Mouse (Mus musculus) layer of hippocampus, adult 9-10 months (tissue): Measurements from ENCODE around the gene Ttc39a.

Experiments used
- DNase-seq: peaks from one replicate; pipeline ENCODE4 v3.0.0; 2022; ENCODE audit warnings: low spot score

Gene Ttc39a

DNA sequence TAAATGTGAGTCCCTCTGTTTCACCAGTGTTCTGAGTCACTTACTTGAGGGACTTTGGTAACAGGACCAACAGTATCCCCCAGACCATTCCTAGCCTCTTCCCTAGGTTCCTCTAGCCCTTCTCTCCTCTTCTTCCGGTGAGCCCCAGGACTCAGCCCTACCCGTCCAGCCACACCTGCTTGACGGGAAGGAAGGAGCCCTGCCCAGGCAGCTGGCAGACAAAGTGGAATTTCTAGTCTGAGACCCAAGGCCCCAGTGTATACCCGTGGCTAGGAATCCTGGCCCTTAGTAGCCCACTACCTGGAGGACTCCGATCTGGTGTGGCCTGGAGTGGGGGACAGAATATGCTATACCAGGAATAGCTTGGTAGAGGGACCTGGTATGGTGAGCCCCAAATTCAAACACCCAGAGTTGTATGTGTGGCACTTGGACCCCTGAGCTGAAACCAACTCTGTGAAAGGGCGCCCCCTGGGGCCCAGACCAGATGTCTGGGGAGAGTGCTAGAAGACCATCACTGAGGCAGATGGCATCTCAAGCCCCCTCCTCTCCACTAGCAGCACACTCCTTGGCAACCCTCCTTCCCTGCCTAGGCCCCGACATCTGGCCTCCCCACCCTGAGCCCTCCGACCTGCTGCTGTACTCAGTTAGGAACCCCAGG lies 13.8 kb downstream of the Ttc39a start:
- no peak for DNase-seq

DNA sequence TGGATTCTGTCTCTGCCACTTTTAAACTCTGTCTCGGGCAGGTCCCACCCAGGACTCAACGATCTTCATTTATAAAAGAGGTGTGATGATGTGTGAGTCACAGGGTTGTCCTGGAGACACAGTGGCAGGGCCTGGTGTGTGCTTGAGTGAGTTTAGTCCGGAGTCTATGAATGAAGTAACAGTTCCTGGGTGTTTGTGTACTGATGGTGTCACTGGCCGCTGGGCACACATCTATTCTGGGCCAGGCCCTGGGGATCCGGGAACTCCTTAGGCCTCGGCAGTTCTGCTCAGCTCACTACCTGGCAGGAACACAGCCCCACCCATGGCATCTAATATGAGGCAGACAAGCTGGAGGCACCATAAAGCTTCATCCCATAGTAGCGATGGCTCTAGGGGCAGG lies 15.2 kb downstream of the Ttc39a start:
- DNase-seq: no peak

DNA sequence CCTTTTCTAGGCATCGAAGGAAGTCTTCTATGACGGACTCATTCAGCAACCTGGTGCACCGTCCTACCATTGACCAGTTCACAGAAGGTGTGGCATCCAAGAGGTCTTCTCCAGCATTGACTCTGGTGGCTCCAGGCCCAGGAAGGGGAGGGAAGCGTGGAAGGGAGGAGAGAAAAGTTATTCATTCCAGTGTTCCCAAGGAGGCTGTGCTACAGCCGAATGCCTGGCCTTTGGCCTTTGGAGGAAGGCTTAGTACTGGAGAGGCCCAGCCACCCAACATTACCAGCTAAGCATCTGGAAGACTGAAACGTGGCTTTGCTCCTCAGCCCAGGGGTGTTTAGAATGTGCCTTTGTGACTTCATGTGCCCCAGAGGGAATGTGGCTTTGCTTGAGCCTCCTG lies 16.0 kb downstream of the Ttc39a start:
- DNase-seq: no peak

DNA sequence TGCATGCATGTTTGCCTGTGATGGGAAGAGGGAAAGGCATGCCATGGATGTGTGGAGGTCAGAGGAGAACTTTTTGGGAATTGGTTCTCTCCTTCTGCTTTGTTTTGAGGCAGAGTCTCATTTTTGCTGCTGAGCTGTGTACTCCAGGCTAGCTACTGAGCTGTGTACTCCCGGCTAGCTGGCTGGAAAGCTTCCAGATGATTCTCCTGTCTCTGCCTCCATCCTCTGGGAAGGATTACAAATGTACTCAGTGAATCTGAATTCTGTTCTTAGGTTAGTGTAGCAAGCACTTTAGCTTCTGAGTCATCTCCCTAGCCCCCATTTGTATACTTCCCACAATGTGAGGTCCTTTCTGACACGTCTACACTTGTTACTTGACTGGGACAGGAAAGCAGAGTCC lies 17.0 kb downstream of the Ttc39a start:
- DNase-seq: no peak

DNA sequence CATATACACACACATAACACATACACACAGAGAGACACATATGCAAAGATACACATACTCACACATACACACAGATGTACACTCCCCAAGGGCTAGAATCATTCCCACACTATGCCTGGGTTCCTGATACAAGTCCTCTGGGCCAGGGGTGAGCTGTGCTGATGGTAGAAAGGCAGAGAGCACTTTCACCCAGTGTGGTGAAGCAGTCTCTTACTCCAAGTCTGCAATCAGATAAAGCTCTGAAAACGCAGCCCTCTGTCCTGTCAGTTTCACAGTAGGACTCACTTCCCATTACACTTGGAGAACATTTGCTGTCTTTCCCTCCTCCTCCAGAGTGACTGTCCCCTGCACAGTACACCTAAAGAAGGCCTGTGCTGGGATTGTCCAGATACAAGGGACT lies 20.6 kb downstream of the Ttc39a start:
- no peak for DNase-seq

DNA sequence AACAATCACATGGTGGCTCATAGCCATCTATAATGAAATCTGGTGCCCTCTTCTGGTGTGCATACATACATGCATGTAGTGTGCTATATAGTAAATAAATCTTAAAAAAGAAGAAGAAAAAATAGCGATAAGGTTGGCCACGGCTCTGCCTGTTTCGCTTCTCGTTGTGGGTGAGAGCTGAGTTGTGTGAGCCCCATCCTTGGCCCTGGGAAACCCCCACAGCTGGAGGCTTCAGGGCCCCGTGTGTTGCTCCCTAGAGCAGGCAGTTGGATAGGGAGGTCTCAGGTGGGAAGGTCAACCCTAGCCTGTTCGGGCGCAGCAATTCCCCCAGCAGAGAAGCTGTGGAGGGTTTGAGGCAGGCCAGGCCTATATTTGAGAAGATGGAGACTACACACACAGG lies 23.8 kb downstream of the Ttc39a start:
- no peak for DNase-seq

DNA sequence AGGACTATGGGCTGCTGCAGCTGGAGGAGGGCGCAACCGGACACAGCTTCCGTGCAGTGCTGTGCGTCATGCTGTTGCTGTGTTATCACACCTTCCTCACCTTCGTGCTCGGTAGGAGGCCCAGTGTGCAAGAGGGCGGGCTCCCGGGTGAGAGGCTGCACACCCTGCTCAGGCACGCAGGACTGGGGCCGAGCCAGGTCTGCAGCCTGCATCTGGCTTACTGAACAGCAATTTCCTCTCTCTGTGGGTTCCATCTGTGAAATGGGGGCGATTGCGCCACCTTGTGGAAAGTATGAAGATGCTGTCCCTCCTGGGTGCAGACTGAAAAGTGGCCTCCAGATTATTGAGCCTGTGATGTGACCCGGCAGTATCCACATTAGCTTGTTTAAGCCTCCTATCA lies 24.4 kb downstream of the Ttc39a start:
- DNase-seq: no peak

DNA sequence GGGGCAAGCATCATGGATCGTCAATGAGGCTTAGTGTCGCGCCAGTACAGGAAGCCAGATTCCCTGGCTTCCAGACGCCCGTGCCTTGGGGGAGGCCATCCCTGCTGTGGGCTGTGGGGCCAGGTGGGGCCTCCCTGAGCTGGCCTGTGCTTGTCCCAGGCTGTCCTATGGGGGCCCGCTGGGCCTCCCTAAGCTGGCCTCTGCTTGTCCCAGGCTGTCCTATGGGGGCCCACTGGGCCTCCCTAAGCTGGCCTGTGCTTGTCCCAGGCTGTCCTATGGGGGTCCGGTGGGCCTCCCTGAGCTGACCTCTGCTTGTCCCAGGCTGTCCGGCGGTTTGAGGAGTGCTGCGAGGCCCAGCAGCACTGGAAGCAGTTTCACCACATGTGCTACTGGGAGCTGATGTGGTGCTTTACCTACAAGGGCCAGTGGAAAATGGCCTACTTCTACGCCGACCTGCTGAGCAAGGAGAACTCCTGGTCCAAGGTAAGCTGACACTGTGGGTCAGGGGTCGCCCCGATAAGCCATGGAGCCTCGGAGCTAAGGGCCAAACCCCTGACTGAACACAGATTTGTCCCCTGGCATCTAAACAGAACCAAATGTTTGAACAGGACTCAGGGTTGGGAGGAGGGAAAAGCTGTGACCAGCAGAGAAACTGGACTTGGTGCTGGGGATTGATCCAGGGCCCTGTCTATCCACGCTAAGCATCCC lies 26.4 kb downstream of the Ttc39a start:
- DNase-seq: no peak

DNA sequence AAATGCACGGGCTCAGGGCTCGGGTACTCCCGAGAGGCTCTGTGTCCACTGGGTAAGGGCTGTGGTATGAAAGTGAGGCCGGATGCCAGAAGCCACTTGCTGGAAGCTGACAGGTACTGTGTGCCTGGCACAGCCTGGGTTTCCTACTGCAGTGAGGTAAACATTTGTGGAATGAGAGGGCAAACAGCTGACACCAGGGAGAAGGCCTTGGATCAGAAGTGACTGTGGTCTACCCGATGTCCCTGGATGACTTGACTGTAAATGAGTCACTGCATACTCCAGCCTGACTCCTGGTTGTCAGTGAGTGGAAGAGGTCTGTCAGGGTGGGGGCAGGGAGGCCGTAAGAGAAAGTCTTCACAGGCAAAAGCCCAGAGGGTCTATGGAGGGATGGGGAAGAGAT lies 27.2 kb downstream of the Ttc39a start:
- DNase-seq: no peak

DNA sequence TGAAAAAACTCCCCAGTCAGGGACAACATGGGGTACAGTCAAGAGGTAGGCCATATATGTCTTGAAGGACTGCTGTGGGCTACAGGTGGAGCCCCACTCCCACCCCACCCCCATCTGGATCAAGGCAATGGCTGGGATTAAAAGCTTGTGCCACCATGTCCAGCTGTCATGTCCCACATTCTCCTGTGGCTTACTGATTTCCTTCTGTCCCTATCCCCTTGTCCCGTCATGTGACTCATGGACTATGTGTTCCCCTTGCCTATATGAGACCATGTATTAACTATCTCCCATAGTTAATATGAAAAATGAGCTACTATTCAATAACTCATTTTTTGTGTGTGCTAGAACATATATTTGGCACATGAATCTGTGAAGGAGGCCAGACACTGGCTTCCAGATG lies 27.8 kb downstream of the Ttc39a start:
- DNase-seq: no peak

DNA sequence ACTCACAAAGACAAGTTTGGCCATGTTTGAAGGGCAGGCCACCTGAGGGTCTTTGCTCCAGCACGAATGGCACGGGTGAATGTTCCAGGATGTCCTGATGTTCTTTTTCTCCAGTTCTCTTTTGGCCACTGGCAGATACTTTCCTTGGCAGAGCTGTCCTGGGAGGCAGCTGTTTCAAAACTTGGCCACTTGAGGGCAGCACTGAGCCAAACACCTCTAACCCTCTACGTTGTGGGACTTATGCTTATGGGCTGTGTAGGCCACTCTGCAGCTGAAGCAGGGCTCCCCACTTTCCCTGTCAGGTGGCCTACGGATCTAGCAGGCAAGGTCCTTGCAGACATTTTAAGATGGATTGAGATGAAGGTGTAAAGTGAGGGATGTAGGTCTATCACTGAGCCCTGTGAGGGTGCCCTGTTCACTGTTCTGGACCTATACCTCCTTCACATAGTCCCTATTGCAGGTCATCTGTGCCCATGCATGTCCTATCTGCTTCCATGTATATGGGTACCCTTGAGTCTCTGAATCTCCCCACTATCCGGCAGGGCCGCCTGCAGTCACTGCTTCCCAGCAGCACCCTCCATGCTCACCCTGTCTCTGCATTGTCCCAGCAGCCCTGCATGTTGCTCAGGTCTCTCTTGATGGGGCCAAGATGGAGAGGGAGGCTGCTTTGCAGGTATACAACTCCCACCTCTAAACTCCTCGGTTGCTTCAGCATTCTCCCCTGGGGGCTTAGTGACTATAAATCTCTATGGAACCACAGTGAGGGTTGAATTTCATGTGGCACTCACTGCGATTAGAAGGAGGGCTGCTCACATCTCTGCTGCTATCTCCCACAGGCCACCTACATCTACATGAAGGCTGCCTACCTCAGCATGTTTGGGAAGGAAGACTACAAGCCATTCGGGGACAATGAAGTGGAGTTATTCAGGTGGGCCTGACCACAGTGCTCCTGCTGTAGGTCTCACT lies 31.8 kb downstream of the Ttc39a start:
- peak; percentile 24 for DNase-seq

DNA sequence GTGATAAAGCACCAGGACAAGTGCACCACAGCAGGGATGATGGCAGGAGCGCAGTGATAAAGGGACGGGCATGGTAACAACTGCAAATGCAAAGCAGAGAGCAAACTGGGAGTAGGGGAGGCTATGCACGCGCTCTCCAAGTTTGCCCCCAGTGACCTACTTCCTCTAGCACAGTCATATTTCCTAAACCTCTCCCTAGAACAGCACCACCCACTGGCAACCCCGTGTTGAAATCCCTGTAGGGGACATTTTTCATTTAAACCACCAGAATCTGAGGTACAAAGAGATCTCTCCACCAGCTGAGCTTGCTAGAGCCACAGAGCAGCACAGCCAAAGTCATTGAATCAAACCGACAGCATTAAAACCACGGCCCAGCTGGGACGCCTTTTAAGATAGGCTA lies 32.7 kb downstream of the Ttc39a start:
- no peak for DNase-seq

DNA sequence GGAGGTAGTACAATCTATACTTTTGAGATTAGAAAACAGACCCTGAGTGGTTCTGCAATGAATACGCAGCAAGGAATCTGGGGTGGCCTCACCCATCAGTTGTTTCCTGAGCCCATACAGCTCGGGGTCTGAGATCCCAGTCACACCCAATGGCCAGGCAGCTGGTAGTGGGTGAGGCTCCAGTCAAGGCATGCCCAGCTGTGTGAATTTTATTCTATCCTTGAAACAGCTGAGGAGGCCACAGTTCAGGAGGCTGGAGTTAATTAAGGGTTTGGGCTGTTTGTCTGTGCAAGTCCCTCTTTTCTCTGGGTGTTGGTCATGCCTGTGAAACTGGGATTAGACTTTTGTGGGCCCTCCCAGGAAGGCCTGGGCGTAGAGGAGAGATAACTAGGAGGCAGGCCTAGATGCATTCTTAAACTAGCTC lies 33.4 kb downstream of the Ttc39a start:
- no peak for DNase-seq

DNA sequence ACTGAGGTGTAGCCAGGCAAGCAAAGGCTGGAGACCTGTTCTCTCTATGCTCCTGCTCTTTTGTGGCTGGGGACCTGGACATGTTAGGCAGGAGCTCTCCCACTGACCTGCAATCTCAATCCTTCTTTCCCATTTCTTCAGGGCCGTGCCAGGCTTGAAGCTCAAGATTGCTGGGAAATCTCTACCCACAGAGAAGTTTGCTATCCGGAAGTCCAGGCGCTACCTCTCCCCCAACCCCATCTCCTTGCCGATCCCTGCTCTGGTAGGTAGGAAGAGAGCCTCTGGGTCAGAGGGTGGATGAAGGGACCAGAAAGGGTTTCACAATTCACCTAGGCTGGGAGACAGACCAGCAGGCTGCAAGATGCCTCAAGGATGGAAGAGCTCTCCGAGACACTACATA lies 34.0 kb downstream of the Ttc39a start:
- DNase-seq: no peak

DNA sequence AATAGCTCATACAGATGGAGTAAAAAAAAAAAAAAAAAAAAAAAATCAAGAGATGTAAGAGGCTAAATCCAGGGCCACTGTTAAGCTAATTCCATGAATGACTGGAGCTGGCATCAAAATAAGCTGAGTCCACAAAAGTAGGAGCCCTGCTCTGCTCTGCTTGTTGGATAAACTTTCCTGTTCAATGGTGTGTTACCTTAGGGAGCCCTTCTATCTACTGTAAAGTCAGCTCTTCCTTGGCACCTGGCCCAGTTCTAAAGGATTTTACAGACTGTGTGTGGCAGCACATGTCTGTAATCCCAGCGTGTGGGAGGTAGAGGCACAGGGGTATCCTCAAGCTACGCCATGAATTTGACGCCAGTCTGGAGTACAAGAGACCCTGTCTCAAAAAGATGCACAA lies 34.6 kb downstream of the Ttc39a start:
- no peak for DNase-seq

DNA sequence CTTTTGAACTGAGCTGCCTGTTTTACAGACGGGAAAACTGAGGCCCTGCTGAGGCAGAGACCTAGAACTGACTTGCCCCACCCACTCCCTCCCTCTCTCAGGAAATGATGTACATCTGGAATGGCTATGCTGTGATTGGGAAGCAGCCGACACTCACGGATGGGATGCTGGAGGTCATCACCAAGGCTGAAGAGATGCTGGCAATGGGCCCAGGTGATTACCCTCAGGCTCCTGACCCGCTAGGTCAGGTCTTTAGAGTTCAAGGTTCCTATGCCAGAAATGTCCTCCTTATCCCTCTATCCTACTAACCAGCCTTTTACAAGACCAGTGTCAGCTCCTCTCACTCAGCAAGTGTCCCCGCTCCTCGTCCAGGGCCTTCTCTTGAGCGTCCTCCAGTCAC lies 35.7 kb downstream of the Ttc39a start:
- no peak for DNase-seq

DNA sequence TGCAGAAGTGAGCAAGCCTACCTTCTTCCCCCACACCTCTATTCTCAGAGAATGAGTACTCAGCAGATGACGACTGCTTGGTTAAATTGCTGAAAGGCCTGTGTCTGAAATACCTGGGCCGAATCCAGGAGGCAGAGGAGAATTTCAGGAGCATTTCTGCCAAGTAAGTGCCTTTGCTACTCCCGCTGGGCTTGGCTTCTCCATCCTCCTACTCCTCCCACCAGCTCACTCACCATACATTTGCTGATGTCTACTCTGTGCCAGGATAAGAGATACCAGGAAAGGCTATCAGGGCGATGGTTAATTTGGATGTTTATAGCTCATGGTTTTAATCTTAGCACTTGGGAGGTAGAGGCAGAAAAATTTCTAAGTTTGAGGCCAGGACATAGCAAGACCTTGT lies 36.2 kb downstream of the Ttc39a start:
- DNase-seq: no peak

DNA sequence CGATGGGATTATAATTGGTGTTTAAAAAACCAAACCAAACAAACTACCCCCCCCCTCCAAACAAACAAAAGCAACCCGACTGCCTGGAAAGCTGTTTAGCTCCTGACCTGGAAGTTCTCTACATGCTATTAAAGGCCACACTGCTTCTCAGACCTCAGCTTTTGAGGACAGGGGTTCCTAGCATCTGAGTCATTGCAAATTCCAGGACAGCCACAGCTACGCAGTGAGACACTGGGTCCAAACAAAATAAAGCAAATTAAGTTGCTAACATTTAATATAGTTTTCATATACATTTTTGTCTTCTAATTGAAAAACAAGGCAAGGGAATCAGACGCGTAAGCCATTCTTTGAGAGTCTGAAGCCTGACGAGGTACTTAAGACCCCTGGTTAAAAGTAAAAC lies 38.0 kb downstream of the Ttc39a start:
- no peak for DNase-seq

DNA sequence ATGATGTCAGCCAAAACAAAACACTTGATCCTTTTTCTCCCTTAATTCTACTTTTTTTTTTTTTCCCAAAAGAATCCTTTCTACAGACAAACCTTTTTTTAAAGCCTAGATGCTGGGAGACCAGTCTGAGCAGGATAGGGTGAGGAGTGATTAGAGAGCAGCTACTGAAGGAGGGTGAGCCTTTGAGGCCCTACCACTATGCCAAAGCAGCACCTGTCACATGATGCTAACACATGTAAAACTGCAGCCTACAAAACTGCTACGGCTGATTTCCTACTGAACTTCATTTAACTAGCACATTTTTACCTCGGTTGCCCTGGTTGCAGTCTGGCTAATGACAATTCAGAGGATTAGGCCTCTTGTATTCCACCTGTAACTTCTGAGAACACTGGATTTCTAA lies 38.5 kb downstream of the Ttc39a start:
- DNase-seq: no peak

DNA sequence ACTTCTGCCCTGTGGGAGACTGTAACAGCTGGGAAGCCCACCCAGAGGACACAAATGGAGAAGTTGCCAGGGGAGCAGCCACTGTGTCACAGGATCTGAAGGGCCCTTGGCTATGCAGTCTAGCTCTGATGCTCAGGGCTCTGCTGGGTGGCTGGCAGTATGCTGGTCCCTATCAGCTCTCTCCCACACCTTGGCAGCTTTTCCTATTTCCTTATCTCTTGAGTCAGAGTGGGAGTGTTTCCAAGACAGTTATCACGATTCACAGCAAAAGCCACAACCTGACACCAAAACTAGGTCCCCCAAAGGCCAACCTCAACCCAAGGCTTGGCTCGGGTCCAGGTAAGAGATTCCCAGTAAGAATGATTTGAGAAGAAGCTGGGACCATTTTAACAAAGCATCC lies 39.0 kb downstream of the Ttc39a start:
- no peak for DNase-seq

DNA sequence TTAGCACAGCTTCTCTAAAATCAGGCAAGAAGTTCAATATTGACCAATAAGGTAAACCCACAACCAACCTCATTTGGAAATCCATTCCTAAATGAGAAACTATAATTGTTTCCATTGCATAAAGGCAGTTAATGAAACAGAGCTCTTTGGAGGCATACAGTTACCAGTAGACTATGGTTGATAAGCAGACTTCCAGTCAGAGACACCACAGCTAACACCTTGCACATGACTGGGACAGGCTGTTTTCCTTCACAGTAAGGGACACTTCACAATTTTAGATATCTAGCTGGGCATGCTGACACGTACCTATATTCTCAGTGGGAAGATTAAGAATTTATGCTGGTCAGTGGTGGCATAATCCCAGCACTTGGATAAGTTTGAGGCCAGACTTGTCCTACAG lies 39.5 kb downstream of the Ttc39a start:
- DNase-seq: no peak

DNA sequence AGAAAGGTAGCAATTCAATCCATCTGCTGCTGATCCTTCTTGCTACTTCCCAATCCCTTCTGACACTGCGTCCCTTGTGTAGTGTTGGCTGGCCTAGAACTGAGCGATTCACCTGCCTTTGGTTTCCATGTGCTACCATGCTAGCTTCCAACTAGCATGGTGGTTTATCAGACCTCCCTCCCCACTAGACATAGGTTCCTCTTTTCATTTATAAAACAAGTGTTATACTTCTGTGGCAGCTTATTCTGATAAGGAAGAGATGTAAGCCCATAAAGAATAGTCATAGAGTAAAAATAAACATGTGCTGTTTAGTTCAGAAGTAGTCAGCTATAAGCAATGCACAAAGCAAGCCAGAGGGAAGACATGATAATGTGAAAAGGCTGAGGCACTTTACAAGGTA lies 42.1 kb downstream of the Ttc39a start:
- no peak for DNase-seq

DNA sequence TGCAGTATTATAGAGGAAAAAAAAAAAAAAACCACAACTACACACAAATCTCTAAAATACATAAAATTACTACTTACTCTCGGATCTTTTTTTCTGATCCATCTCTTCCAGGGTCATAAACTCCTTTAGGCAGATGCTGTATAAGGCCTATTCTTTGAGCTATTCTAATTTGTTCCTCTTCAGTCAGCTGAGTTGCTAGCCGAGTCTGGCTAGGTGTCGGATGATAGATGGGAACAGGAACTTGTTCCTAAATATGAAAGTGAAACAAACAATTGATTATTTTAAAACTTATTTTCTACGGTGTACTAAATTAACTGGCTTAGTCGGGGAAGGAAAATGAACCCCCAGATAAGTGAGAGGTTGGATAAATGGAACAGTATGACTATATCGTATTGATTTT lies 50.4 kb downstream of the Ttc39a start:
- DNase-seq: no peak
